Mouse (Mus musculus) embryonic facial prominence, embryonic 14.5 days (tissue): ENCODE measurements around the gene Gm17018. TPM values are rescaled to one million over a fixed set of nuclear protein-coding genes. Genes with fewer than 3 reads are reported as not detected.

Experiments used
- ATAC-seq: fragments of 200-750 bp; cut with Nextera tagmentation; 2 replicates; pipeline ENCODE4 v1.8.0; 2017; ENCODE audit warnings: low read depth, moderate number of reproducible peaks, moderate TSS enrichment
- DNase-seq: peaks from one replicate; pipeline ENCODE4 v3.0.0-alpha.2; 2015; ENCODE audit warnings: low spot score
- H3K27ac ChIP-seq: fragments of 300-500 bp; sonication (generic); replicated peaks from 2 replicates; pipeline ENCODE4 v1.5.1; 2014; ENCODE audit warnings: low read depth, mild to moderate bottlenecking, low read length, moderate library complexity
- H3K27me3 ChIP-seq: fragments of 300-500 bp; sonication (generic); replicated peaks from 2 replicates; pipeline ENCODE4 v1.6.1; 2014; ENCODE audit warnings: low read length; ENCODE audit not compliant: control insufficient read depth, insufficient read depth
- H3K36me3 ChIP-seq: fragments of 300-500 bp; sonication (generic); 2 replicates; pipeline ENCODE4 v1.6.1; 2014; ENCODE audit warnings: low read length, mixed read lengths; ENCODE audit not compliant: control insufficient read depth, insufficient read depth
- H3K4me1 ChIP-seq: fragments of 300-500 bp; sonication (generic); 2 replicates; pipeline ENCODE4 v1.6.1; 2014; ENCODE audit warnings: antibody characterized with exemption, low read length; ENCODE audit not compliant: control insufficient read depth, insufficient read depth
- H3K4me2 ChIP-seq: fragments of 300-500 bp; sonication (generic); 2 replicates; pipeline ENCODE4 v1.6.1; 2014; ENCODE audit warnings: low read depth, mild to moderate bottlenecking, low read length, moderate library complexity, mixed read lengths
- H3K4me3 ChIP-seq: fragments of 300-500 bp; sonication (generic); 2 replicates; pipeline ENCODE4 v1.5.1; 2014; ENCODE audit warnings: low read depth, mild to moderate bottlenecking, low read length
- H3K9ac ChIP-seq: fragments of 300-500 bp; sonication (generic); 2 replicates; pipeline ENCODE4 v1.6.1; 2014; ENCODE audit warnings: low read depth, mild to moderate bottlenecking, low read length, moderate library complexity, mixed read lengths
- H3K9me3 ChIP-seq: fragments of 300-500 bp; sonication (generic); 2 replicates; pipeline ENCODE4 v1.6.1; 2016; ENCODE audit warnings: low read length; ENCODE audit not compliant: control insufficient read depth
- WGBS: fragments of 180-500 bp; shearing (Covaris S2); extraction: QIAGEN DNeasy Blood & Tissue Kit; methylation state at CpG from one replicate; pipeline ENCODE4 v1.1.7; 2014; 5-methylcytosine and 5-hydroxymethylcytosine counted together
- polyA plus RNA-seq: library from polyadenylated mRNA; unstranded; fragments of >200 nt; fragmentation: Nextera tagmentation; extraction: Ambion mirVana; gene quantifications from 2 replicates; pipeline ENCODE4 v1.2.1, GENCODE M21; 2014

Gm17018 gene
- polyA plus RNA-seq, 1 experiment from 2014 or later = 44.8 TPM

- H3K27me3 ChIP-seq = no peaks in the 10 kb centered on the region
- H3K4me3 ChIP-seq = no peak overlapping the region
- peaks cover 26% of the 10 kb centered on the region for H3K36me3 ChIP-seq
- H3K27ac ChIP-seq = no peak overlapping the region
- H3K9ac ChIP-seq = no peak overlapping the region
- peaks cover 33% of the 10 kb centered on the region for H3K4me1 ChIP-seq
- no peak overlapping the region for H3K4me2 ChIP-seq
- WGBS = 91% methylated on average over 12 of the region's 12 CpGs
- no peak for ATAC-seq
- H3K9me3 ChIP-seq = no peaks in the 10 kb centered on the region
- DNase-seq = no peak
Measured at GRCm38 (mm10) chr19:45578976-45579375, 18.6 kb downstream of the Gm17018 start.

GRCm38 (mm10) chr19:45579416-45579815 is 19.0 kb downstream of the Gm17018 start:
- no peaks in the 10 kb centered on the region for H3K27me3 ChIP-seq
- DNase-seq (no peak), ATAC-seq (no peak)
- 84% methylated on average over 7 of the region's 7 CpGs for WGBS
- peaks cover 26% of the 10 kb centered on the region for H3K36me3 ChIP-seq
- peaks cover 30% of the 10 kb centered on the region for H3K4me1 ChIP-seq
- H3K4me2 ChIP-seq = no peak overlapping the region
- no peak overlapping the region for H3K27ac ChIP-seq
- no peak overlapping the region for H3K9ac ChIP-seq
- no peak overlapping the region for H3K4me3 ChIP-seq
- no peaks in the 10 kb centered on the region for H3K9me3 ChIP-seq

GRCm38 (mm10) chr19:45580235-45580634 is 19.8 kb downstream of the Gm17018 start:
- Histone ChIP-seq H3K9me3 (no peaks in the 10 kb centered on the region), H3K9ac (no peak overlapping the region), H3K4me3 (no peak overlapping the region), H3K27ac (no peak overlapping the region), H3K4me1 (peaks cover 22% of the 10 kb centered on the region), H3K4me2 (no peak overlapping the region), H3K27me3 (no peaks in the 10 kb centered on the region), H3K36me3 (peaks cover 26% of the 10 kb centered on the region)
- ATAC-seq = no peak
- 66% methylated on average over 10 of the region's 12 CpGs for WGBS
- no peak for DNase-seq

GRCm38 (mm10) chr19:45581257-45581656 is 20.8 kb downstream of the Gm17018 start:
- H3K27me3 ChIP-seq = no peaks in the 10 kb centered on the region
- WGBS = 69% methylated on average over 3 of the region's 3 CpGs
- no peak for DNase-seq
- H3K27ac ChIP-seq = no peak overlapping the region
- H3K4me2 ChIP-seq = no peak overlapping the region
- no peaks in the 10 kb centered on the region for H3K9me3 ChIP-seq
- ATAC-seq = peak; percentile 32; the same call in 1 of the 2 replicates
- peaks cover 12% of the 10 kb centered on the region for H3K4me1 ChIP-seq
- no peak overlapping the region for H3K9ac ChIP-seq
- peaks cover 26% of the 10 kb centered on the region for H3K36me3 ChIP-seq
- no peak overlapping the region for H3K4me3 ChIP-seq

- H3K9ac ChIP-seq = peak overlapping the region; percentile 28; the same call in 1 of the 2 replicates
- H3K4me2 ChIP-seq = no peak overlapping the region
- 9% methylated on average over 8 of the region's 8 CpGs for WGBS
- peaks cover 8% of the 10 kb centered on the region; the same call in 1 of the 2 replicates for H3K4me1 ChIP-seq
- no peaks in the 10 kb centered on the region for H3K9me3 ChIP-seq
- H3K27me3 ChIP-seq = no peaks in the 10 kb centered on the region
- no peak for DNase-seq
- H3K36me3 ChIP-seq = peaks cover 24% of the 10 kb centered on the region
- no peak overlapping the region for H3K4me3 ChIP-seq
- ATAC-seq = no peak
- no peak overlapping the region for H3K27ac ChIP-seq
Measured at GRCm38 (mm10) chr19:45582161-45582560, 21.7 kb downstream of the Gm17018 start.

- Histone ChIP-seq H3K27ac (no peak overlapping the region), H3K4me1 (peaks cover 8% of the 10 kb centered on the region; the same call in 1 of the 2 replicates), H3K27me3 (no peaks in the 10 kb centered on the region), H3K4me3 (no peak overlapping the region), H3K4me2 (no peak overlapping the region), H3K9ac (no peak overlapping the region), H3K9me3 (no peaks in the 10 kb centered on the region), H3K36me3 (peaks cover 14% of the 10 kb centered on the region)
- ATAC-seq (no peak), DNase-seq (no peak)
- WGBS = 82% methylated on average over 6 of the region's 6 CpGs
Measured at GRCm38 (mm10) chr19:45583136-45583535, 22.7 kb downstream of the Gm17018 start.

GRCm38 (mm10) chr19:45584856-45585620 is 24.6 kb downstream of the Gm17018 start:
- Histone ChIP-seq H3K9ac (no peak overlapping the region), H3K27me3 (no peaks in the 10 kb centered on the region), H3K4me3 (no peak overlapping the region), H3K4me1 (peaks cover 8% of the 10 kb centered on the region; the same call in 1 of the 2 replicates), H3K9me3 (no peaks in the 10 kb centered on the region), H3K4me2 (no peak overlapping the region), H3K27ac (no peak overlapping the region), H3K36me3 (0 out of 2 replicates have a peak, but pooled peaks cover 3% of the 10 kb centered on the region)
- DNase-seq (no peak), ATAC-seq (no peak)
- WGBS = 46% methylated on average over 9 of the region's 9 CpGs

GRCm38 (mm10) chr19:45586850-45587249 is 26.4 kb downstream of the Gm17018 start:
- Histone ChIP-seq H3K4me3 (no peak overlapping the region), H3K9me3 (no peaks in the 10 kb centered on the region), H3K27ac (no peak overlapping the region), H3K36me3 (peaks cover 14% of the 10 kb centered on the region; the same call in 1 of the 2 replicates), H3K9ac (no peak overlapping the region), H3K4me1 (peaks cover 7% of the 10 kb centered on the region; the same call in 1 of the 2 replicates), H3K4me2 (no peak overlapping the region), H3K27me3 (no peaks in the 10 kb centered on the region)
- ATAC-seq (no peak; the same call in 1 of the 2 replicates), DNase-seq (no peak)
- WGBS = 53% methylated on average over 3 of the region's 3 CpGs
